Mouse (Mus musculus) G1E (cell line): ENCODE data around the gene Olfr1246.
"Not testable (repeated sequence)": the region's sequence is repeated elsewhere in the genome, so short reads cannot be mapped to it uniquely, and the experiment has no call there.

ENCODE experiments used
- CTCF ChIP-seq: IDR thresholded peaks from 2 replicates; pipeline ENCODE4 v1.5.1; 2012; ENCODE audit warnings: low read depth, low read length, inconsistent platforms, mixed read lengths
- GATA1 ChIP-seq: IDR thresholded peaks from 2 replicates; pipeline ENCODE4 v1.6.1; 2012; ENCODE audit warnings: borderline replicate concordance, low read length, inconsistent platforms, mixed read lengths
- POLR2AphosphoS5 ChIP-seq: IDR thresholded peaks from 2 replicates; pipeline ENCODE4 v1.6.1; 2012; ENCODE audit warnings: low read depth, low read length, inconsistent platforms; ENCODE audit not compliant: insufficient replicate concordance

DNA sequence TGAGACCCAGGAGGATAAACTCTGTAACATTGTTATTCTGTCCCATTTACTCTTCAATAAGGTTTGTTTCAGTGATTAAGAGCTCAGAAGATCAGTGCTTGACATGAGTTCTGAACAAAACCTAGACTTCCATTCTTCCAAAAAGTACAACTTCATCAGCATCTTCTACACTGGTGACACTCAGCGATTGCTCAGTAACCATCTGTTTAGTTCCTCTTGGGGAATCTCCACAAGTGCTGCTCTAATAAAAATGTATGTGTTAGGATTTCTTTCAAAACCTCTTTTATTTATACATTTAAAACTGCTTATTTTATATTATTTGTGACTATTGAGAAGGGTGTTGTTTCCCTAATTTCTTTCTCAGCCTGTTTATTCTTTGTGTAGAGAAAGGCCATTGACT is 25.2 kb upstream of the Olfr1246 start, which contains the start of gene Olfr1248:
- not testable (repeated sequence) for TF ChIP-seq GATA1, CTCF, POLR2AphosphoS5
